Mouse (Mus musculus): Measurements from ENCODE around the gene Fmnl2. TPM values are rescaled to one million over a fixed set of nuclear protein-coding genes. Genes with fewer than 3 reads are reported as not detected.

Gene Fmnl2
- polyA plus RNA-seq, 1 experiment, result 2.8 TPM

DNA sequence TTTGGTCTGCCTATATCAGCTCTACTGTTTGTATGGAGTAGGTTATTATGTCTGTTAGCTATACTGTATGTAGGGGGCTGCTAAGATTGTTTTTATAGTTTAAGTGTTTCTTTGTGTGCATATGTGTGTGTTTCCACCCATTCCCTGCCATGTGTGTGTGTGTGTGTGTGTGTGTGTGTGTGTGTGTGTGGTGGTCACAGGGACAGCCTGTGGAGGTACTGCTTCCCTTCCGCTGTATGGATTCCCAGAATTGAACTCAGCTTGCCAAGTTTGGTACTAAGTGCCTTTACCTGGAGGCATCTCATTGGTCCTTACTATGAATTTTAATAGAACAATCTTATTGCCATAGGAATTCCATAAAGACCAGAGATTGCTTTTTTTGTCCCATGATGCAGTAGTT, 126.9 kb downstream of the Fmnl2 start:
- Histone ChIP-seq H3ac (ENCODE audit: control insufficient read depth, insufficient read length) (no peak overlapping the region), H3K36me3 (ENCODE audit: control insufficient read depth, insufficient read depth) (no peaks in the 10 kb centered on the region), H3K27me3 (ENCODE audit: control insufficient read depth, insufficient read depth, insufficient read length) (no peaks in the 10 kb centered on the region), H3K4me2 (ENCODE audit: low read depth) (no peak overlapping the region), H3K79me2 (ENCODE audit: control insufficient read depth, insufficient read depth) (no peaks in the 10 kb centered on the region), H3K4me3 (no peak overlapping the region)
- no peak for TF ChIP-seq TCF3 (IDR thresholded peaks at IDR 0.05; ENCODE audit: insufficient read length, low read depth)
- no peak for TF ChIP-seq SRF (IDR thresholded peaks at IDR 0.05; ENCODE audit: control insufficient read depth, insufficient read length, low read depth)
- TF ChIP-seq TCF12 (IDR thresholded peaks at IDR 0.05; ENCODE audit: insufficient read depth, poor library complexity, severe bottlenecking), result no peak
- TF ChIP-seq E2F4 (IDR thresholded peaks at IDR 0.05; ENCODE audit: insufficient read depth), result no peak
- no peak for TF ChIP-seq POLR2A (IDR thresholded peaks at IDR 0.05; ENCODE audit: insufficient read length, low read depth)
- no peak for TF ChIP-seq MYOG (IDR thresholded peaks at IDR 0.05; ENCODE audit: control insufficient read depth in 1 of 3, insufficient read depth in 1 of 3, insufficient read length in 2 of 3, low read depth in 2 of 3)
- TF ChIP-seq REST (IDR thresholded peaks at IDR 0.05; ENCODE audit: insufficient read depth, insufficient read length), result no peak
- no peak for TF ChIP-seq USF1 (IDR thresholded peaks at IDR 0.05; ENCODE audit: low read depth)
- no peak for TF ChIP-seq MYOD1 (IDR thresholded peaks at IDR 0.05; ENCODE audit: control insufficient read depth in 1 of 3, insufficient read length in 2 of 3, low read depth in 2 of 3)
- TF ChIP-seq POLR2AphosphoS2 (IDR thresholded peaks at IDR 0.05; ENCODE audit: insufficient read length, low read depth), result no peak
- TF ChIP-seq CEBPB (IDR thresholded peaks at IDR 0.05; ENCODE audit: insufficient read depth, poor library complexity, severe bottlenecking), result no peak
- TF ChIP-seq MAX (IDR thresholded peaks at IDR 0.05; ENCODE audit: low read depth), result no peak

DNA sequence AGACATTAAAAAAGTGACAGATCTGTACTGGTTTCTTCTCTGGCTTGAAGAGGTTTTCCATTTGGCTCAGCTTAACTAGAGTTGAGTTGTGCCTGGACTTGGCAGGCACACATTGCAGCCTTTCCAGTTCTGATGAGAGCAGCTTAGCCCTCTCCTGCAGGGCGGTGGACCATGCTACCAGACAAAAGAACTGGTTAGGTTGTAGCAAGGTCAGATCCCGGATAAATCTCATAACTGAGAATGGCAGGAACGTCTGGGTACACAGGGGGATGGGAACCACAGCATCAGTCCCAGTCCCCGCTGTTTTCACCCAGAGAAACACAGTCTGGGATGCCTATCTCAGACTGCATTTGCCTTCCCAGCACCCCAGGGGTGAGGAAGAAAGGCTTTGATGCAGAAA, 127.5 kb downstream of the Fmnl2 start:
- no peaks in the 10 kb centered on the region for H3K27me3 ChIP-seq (ENCODE audit: control insufficient read depth, insufficient read depth, insufficient read length)
- H3K4me2 ChIP-seq (ENCODE audit: low read depth), result no peak overlapping the region
- H3ac ChIP-seq (ENCODE audit: control insufficient read depth, insufficient read length), result no peak overlapping the region
- H3K4me3 ChIP-seq, result no peak overlapping the region
- TF ChIP-seq E2F4 (IDR thresholded peaks at IDR 0.05; ENCODE audit: insufficient read depth), result no peak
- TF ChIP-seq TCF12 (IDR thresholded peaks at IDR 0.05; ENCODE audit: insufficient read depth, poor library complexity, severe bottlenecking), result no peak
- no peak for TF ChIP-seq TCF3 (IDR thresholded peaks at IDR 0.05; ENCODE audit: insufficient read length, low read depth)
- TF ChIP-seq USF1 (IDR thresholded peaks at IDR 0.05; ENCODE audit: low read depth), result no peak
- TF ChIP-seq POLR2AphosphoS2 (IDR thresholded peaks at IDR 0.05; ENCODE audit: insufficient read length, low read depth), result no peak
- TF ChIP-seq POLR2A (IDR thresholded peaks at IDR 0.05; ENCODE audit: insufficient read length, low read depth), result no peak
- TF ChIP-seq MYOG (IDR thresholded peaks at IDR 0.05; ENCODE audit: control insufficient read depth in 1 of 3, insufficient read depth in 1 of 3, insufficient read length in 2 of 3, low read depth in 2 of 3), result no peak
- TF ChIP-seq REST (IDR thresholded peaks at IDR 0.05; ENCODE audit: insufficient read depth, insufficient read length), result no peak
- no peak for TF ChIP-seq CEBPB (IDR thresholded peaks at IDR 0.05; ENCODE audit: insufficient read depth, poor library complexity, severe bottlenecking)
- no peak for TF ChIP-seq MYOD1 (IDR thresholded peaks at IDR 0.05; ENCODE audit: control insufficient read depth in 1 of 3, insufficient read length in 2 of 3, low read depth in 2 of 3)
- no peak for TF ChIP-seq MAX (IDR thresholded peaks at IDR 0.05; ENCODE audit: low read depth)
- no peak for TF ChIP-seq SRF (IDR thresholded peaks at IDR 0.05; ENCODE audit: control insufficient read depth, insufficient read length, low read depth)
- no peaks in the 10 kb centered on the region for H3K36me3 ChIP-seq (ENCODE audit: control insufficient read depth, insufficient read depth)
- no peaks in the 10 kb centered on the region for H3K79me2 ChIP-seq (ENCODE audit: control insufficient read depth, insufficient read depth)

GRCm38 (mm10) chr2:52986354-52986753, 128.7 kb downstream of the Fmnl2 start:
- no peak overlapping the region for H3K4me2 ChIP-seq (ENCODE audit: low read depth)
- H3K27me3 ChIP-seq (ENCODE audit: control insufficient read depth, insufficient read depth, insufficient read length), result no peaks in the 10 kb centered on the region
- H3K36me3 ChIP-seq (ENCODE audit: control insufficient read depth, insufficient read depth), result no peaks in the 10 kb centered on the region
- no peak overlapping the region for H3K4me3 ChIP-seq
- TF ChIP-seq REST (IDR thresholded peaks at IDR 0.05; ENCODE audit: insufficient read depth, insufficient read length) (no peak), POLR2AphosphoS2 (IDR thresholded peaks at IDR 0.05; ENCODE audit: insufficient read length, low read depth) (no peak), USF1 (IDR thresholded peaks at IDR 0.05; ENCODE audit: low read depth) (no peak), SRF (IDR thresholded peaks at IDR 0.05; ENCODE audit: control insufficient read depth, insufficient read length, low read depth) (no peak), TCF12 (IDR thresholded peaks at IDR 0.05; ENCODE audit: insufficient read depth, poor library complexity, severe bottlenecking) (no peak), MYOD1 (IDR thresholded peaks at IDR 0.05; ENCODE audit: control insufficient read depth in 1 of 3, insufficient read length in 2 of 3, low read depth in 2 of 3) (no peak), E2F4 (IDR thresholded peaks at IDR 0.05; ENCODE audit: insufficient read depth) (no peak), CEBPB (IDR thresholded peaks at IDR 0.05; ENCODE audit: insufficient read depth, poor library complexity, severe bottlenecking) (no peak), TCF3 (IDR thresholded peaks at IDR 0.05; ENCODE audit: insufficient read length, low read depth) (no peak), MAX (IDR thresholded peaks at IDR 0.05; ENCODE audit: low read depth) (no peak), MYOG (IDR thresholded peaks at IDR 0.05; ENCODE audit: control insufficient read depth in 1 of 3, insufficient read depth in 1 of 3, insufficient read length in 2 of 3, low read depth in 2 of 3) (no peak), POLR2A (IDR thresholded peaks at IDR 0.05; ENCODE audit: insufficient read length, low read depth) (no peak)
- H3ac ChIP-seq (ENCODE audit: control insufficient read depth, insufficient read length), result no peak overlapping the region
- no peaks in the 10 kb centered on the region for H3K79me2 ChIP-seq (ENCODE audit: control insufficient read depth, insufficient read depth)

- TF ChIP-seq MYOD1 (IDR thresholded peaks at IDR 0.05; ENCODE audit: control insufficient read depth in 1 of 3, insufficient read length in 2 of 3, low read depth in 2 of 3) (no peak), CEBPB (IDR thresholded peaks at IDR 0.05; ENCODE audit: insufficient read depth, poor library complexity, severe bottlenecking) (no peak), TCF3 (IDR thresholded peaks at IDR 0.05; ENCODE audit: insufficient read length, low read depth) (no peak), E2F4 (IDR thresholded peaks at IDR 0.05; ENCODE audit: insufficient read depth) (no peak), MAX (IDR thresholded peaks at IDR 0.05; ENCODE audit: low read depth) (no peak), POLR2AphosphoS2 (IDR thresholded peaks at IDR 0.05; ENCODE audit: insufficient read length, low read depth) (no peak), SRF (IDR thresholded peaks at IDR 0.05; ENCODE audit: control insufficient read depth, insufficient read length, low read depth) (no peak), TCF12 (IDR thresholded peaks at IDR 0.05; ENCODE audit: insufficient read depth, poor library complexity, severe bottlenecking) (no peak), USF1 (IDR thresholded peaks at IDR 0.05; ENCODE audit: low read depth) (no peak), REST (IDR thresholded peaks at IDR 0.05; ENCODE audit: insufficient read depth, insufficient read length) (no peak), POLR2A (IDR thresholded peaks at IDR 0.05; ENCODE audit: insufficient read length, low read depth) (no peak), MYOG (IDR thresholded peaks at IDR 0.05; ENCODE audit: control insufficient read depth in 1 of 3, insufficient read depth in 1 of 3, insufficient read length in 2 of 3, low read depth in 2 of 3) (no peak)
- Histone ChIP-seq H3K36me3 (ENCODE audit: control insufficient read depth, insufficient read depth) (no peaks in the 10 kb centered on the region), H3K79me2 (ENCODE audit: control insufficient read depth, insufficient read depth) (no peaks in the 10 kb centered on the region), H3K4me2 (ENCODE audit: low read depth) (no peak overlapping the region), H3K4me3 (no peak overlapping the region), H3ac (ENCODE audit: control insufficient read depth, insufficient read length) (no peak overlapping the region), H3K27me3 (ENCODE audit: control insufficient read depth, insufficient read depth, insufficient read length) (no peaks in the 10 kb centered on the region)
Observed at GRCm38 (mm10) chr2:52987035-52987434, 129.4 kb downstream of the Fmnl2 start.

Measured in myocyte (in vitro differentiated cells).